Mouse (Mus musculus): Measurements from ENCODE around the gene Kirrel3.

DNA sequence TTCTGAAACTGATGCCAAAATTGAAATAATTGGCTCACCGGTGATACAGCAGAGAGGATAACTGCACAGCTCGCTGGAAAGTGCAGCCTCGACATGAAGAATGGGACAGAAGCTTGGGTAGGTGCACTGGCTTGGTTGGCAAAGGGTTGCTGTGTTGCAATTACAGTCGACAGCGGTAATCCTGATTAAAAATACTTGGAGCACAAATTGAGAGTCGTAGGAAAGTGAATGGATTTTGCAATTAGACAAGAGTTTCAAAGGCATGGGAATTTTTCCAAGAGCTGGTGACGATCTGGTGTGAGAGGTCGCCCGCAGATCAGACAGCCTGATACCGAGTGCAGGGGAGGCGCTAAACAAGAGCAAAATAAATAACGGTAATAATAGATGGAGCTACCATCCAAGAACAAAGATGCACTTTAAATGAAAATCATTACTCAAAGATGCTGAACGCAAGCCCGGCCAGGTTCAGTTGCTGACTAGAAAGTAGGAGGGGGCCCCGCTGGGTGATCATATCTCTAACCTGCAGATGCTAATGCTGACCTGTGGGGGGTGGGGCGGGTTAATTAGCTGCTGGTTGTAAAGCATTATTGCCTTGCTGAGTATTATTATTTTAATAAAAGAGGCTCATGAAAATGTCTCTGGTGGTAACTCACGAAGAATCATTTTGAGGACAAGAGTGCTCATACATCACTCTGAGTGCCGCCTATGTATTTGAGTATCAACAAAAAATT, 338.8 kb downstream of the Kirrel3 start:
- no peak for TF ChIP-seq GATA1 (IDR thresholded peaks at IDR 0.05; ENCODE audit: borderline replicate concordance, low read length)
- TF ChIP-seq FLI1 (IDR thresholded peaks at IDR 0.05; ENCODE audit: low read length), result no peak

Measured in megakaryocyte, embryonic 14.5 days (primary cell).